Mouse (Mus musculus) thymus, adult 2 months (tissue): ENCODE data around the gene Hrnr. TPM values are rescaled to one million over a fixed set of nuclear protein-coding genes. Genes with fewer than 3 reads are reported as not detected.

Experiments
- DNase-seq: peaks from one replicate; pipeline ENCODE4 v3.0.0; 2021
- H3K27ac ChIP-seq: fragments of 200-500 bp; 2 replicates; pipeline ENCODE4 v1.5.1; 2012; ENCODE audit warnings: low read length, control low read depth; ENCODE audit not compliant: control insufficient read depth, insufficient read depth
- H3K27me3 ChIP-seq: fragments of 200-500 bp; 2 replicates; pipeline ENCODE4 v1.6.1; 2012; ENCODE audit warnings: mild to moderate bottlenecking, low read length, moderate library complexity, mixed read lengths; ENCODE audit not compliant: control insufficient read depth, insufficient read depth
- H3K36me3 ChIP-seq: fragments of 200-500 bp; 2 replicates; pipeline ENCODE4 v1.6.1; 2012; ENCODE audit warnings: mild to moderate bottlenecking, low read length, moderate library complexity; ENCODE audit not compliant: control insufficient read depth, insufficient read depth
- H3K4me1 ChIP-seq: fragments of 200-500 bp; replicated peaks from 2 replicates; pipeline ENCODE4 v1.6.1; 2012; ENCODE audit warnings: low read length; ENCODE audit not compliant: control insufficient read depth, insufficient read depth
- H3K4me3 ChIP-seq: fragments of 200-500 bp; 2 replicates; pipeline ENCODE4 v1.5.1; 2012; ENCODE audit warnings: mild to moderate bottlenecking, low read length, control low read depth, moderate library complexity; ENCODE audit not compliant: control insufficient read depth, insufficient read depth
- CTCF ChIP-seq: fragments of 200-500 bp; IDR thresholded peaks from 2 replicates; pipeline ENCODE4 v1.5.1; 2012; ENCODE audit warnings: mild to moderate bottlenecking, control low read depth, low read length, moderate library complexity, borderline replicate concordance; ENCODE audit not compliant: control insufficient read depth, poor library complexity, insufficient read depth; ENCODE audit errors: extremely low read depth
- POLR2A ChIP-seq: fragments of 200-500 bp; IDR thresholded peaks from 2 replicates; pipeline ENCODE4 v1.6.1; 2012; ENCODE audit warnings: mild to moderate bottlenecking, low read length, control low read depth, moderate library complexity; ENCODE audit not compliant: control insufficient read depth, poor library complexity, insufficient read depth; ENCODE audit errors: extremely low read depth
- WGBS: fragments of 180-500 bp; shearing (Covaris S2); methylation state at CpG from one replicate; pipeline ENCODE4 v1.1.7; 2018; 5-methylcytosine and 5-hydroxymethylcytosine counted together
- polyA plus RNA-seq: library from polyadenylated mRNA; depleted of rRNA; stranded (reverse); fragments of >200 nt; gene quantifications from 2 replicates; pipeline ENCODE4 v1.2.3, GENCODE M21; 2012; rRNA removed

Gene Hrnr
- polyA plus RNA-seq: 0.18 and 0.23 TPM in 2 replicates

DNA sequence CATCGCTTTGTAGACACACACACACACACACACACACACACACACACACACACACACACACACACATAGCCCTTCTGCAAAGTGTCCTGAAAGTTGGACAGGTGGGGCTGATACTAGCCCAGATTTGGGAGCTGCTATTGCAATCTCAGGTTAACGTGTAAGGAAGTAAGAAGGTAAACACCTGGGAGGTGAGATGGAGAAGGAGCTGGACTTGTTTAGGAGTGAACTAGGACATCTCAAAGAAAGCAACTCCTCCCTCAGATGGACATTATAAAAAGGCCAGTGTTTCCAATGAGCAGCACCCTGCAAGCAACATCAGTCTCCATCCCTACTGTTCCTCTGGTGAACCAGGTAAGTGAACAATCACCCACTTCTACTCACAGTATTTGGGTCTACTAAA, at the start of gene Hrnr:
Gene Hrnr, plus strand, starts transcription at position 301 of the 400 bp plus-strand sequence.
- no peak for DNase-seq
- Histone ChIP-seq H3K27me3 (no peaks in the 10 kb centered on the region), H3K4me1 (no peaks in the 10 kb centered on the region), H3K36me3 (no peaks in the 10 kb centered on the region), H3K4me3 (no peak within 1 kb of the TSS), H3K27ac (no peak within 1 kb of the TSS)
- WGBS: 84% methylated on average over 2 of the region's 2 CpGs
- TF ChIP-seq CTCF: no peak
- no peak for TF ChIP-seq POLR2A

DNA sequence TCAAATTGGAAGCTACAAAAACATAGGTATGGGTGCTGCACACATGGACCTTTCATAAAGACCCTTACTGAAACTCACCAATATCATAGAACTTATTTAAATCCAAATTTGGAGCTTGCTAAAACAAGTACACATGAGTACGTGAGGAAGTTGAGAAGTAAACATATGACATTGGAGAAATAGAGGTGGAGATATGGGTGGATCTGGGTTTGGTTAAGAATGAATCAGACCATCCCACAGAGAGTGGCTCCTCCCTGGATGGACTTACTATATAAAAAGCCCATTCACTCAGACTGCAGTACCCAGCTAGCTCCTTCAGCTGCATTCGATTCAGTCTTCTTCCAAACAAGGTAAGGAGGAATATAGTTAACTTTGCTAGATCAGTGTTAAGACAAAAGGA, 46.3 kb upstream of the Hrnr start, which contains the start of gene Flg:
Gene Flg, plus strand, starts transcription at position 301 of the 400 bp plus-strand sequence.
- WGBS: 94% methylated on average over 2 of the region's 2 CpGs
- Histone ChIP-seq H3K27ac (no peak within 1 kb of the TSS), H3K27me3 (no peaks in the 10 kb centered on the region), H3K36me3 (no peaks in the 10 kb centered on the region), H3K4me3 (no peak within 1 kb of the TSS), H3K4me1 (no peaks in the 10 kb centered on the region)
- DNase-seq: no peak
- TF ChIP-seq POLR2A (no peak), CTCF (no peak)

- no peaks in the 10 kb centered on the region for H3K27me3 ChIP-seq
- DNase-seq: no peak
- TF ChIP-seq POLR2A (no peak), CTCF (no peak)
- no peaks in the 10 kb centered on the region for H3K36me3 ChIP-seq
- H3K4me3 ChIP-seq: no peak overlapping the region
- no peaks in the 10 kb centered on the region for H3K4me1 ChIP-seq
- H3K27ac ChIP-seq: no peak overlapping the region
- 90% methylated on average over 2 of the region's 2 CpGs for WGBS
Measured at GRCm38 (mm10) chr3:93297542-93297941, 22.0 kb upstream of the Hrnr start.

- TF ChIP-seq POLR2A (no peak), CTCF (no peak)
- WGBS: 93% methylated on average over 6 of the region's 6 CpGs
- Histone ChIP-seq H3K36me3 (no peaks in the 10 kb centered on the region), H3K27ac (no peak overlapping the region), H3K4me3 (no peak overlapping the region), H3K4me1 (no peaks in the 10 kb centered on the region), H3K27me3 (no peaks in the 10 kb centered on the region)
- DNase-seq: no peak
Measured at GRCm38 (mm10) chr3:93299832-93300231, 19.7 kb upstream of the Hrnr start.

DNA sequence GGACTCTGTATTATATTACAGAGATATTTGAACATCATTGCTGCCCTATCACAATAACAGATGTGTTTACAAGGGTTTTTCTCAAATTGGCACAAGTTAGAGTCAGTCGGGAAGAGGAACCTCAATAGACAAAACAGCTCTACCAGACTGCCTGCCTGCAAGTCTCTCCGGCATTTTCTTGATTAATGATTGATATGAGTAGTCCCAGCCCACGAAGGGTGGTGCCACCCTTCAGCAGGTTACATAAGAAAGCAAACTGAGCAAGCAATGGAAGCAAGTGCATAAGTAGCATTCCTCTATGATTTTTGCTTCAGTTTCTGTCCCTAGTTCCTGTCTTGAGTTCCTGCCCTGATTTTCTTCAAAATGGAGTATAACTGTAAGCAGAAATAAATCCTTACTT, 17.7 kb upstream of the Hrnr start:
- no peak overlapping the region for H3K4me3 ChIP-seq
- H3K27me3 ChIP-seq: no peaks in the 10 kb centered on the region
- TF ChIP-seq POLR2A (no peak), CTCF (no peak)
- H3K4me1 ChIP-seq: no peaks in the 10 kb centered on the region
- no peak overlapping the region for H3K27ac ChIP-seq
- H3K36me3 ChIP-seq: no peaks in the 10 kb centered on the region
- no peak for DNase-seq
- WGBS: 73% methylated on average over 3 of the region's 3 CpGs

DNA sequence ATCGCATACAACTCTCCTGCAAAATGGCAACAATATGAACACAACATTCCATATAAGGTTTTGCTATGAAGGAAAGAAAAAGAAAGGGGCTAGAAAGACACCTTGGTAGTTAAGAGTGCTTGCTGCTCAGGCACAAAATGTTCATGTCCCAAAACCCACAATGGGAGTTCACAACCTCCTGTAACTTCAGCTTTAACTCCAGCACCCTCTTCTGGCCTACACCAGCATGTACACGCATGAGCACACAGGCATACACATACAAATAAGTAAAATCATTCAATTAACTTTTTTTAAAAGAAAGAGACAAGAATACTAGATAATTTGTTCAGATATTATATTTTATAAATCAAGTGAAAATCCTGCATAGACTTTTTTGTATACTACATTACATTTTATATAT, 13.4 kb upstream of the Hrnr start:
- H3K27me3 ChIP-seq: no peaks in the 10 kb centered on the region
- no peak for DNase-seq
- no peaks in the 10 kb centered on the region for H3K4me1 ChIP-seq
- TF ChIP-seq CTCF (no peak), POLR2A (no peak)
- no peak overlapping the region for H3K4me3 ChIP-seq
- no peak overlapping the region for H3K27ac ChIP-seq
- 84% methylated on average over 2 of the region's 2 CpGs for WGBS
- H3K36me3 ChIP-seq: no peaks in the 10 kb centered on the region

- 88% methylated on average over 3 of the region's 3 CpGs for WGBS
Measured at GRCm38 (mm10) chr3:93311371-93311770, 8.2 kb upstream of the Hrnr start.

More at GRCm38 (mm10) chr3:93311371-93311770, 8.2 kb upstream of the Hrnr start:
- Histone ChIP-seq H3K4me1 (no peaks in the 10 kb centered on the region), H3K36me3 (no peaks in the 10 kb centered on the region), H3K4me3 (no peak overlapping the region), H3K27me3 (no peaks in the 10 kb centered on the region), H3K27ac (no peak overlapping the region)
- DNase-seq: no peak
- TF ChIP-seq POLR2A (no peak), CTCF (no peak)
